Comparison of ENCODE assay signal across 11 mouse cellular contexts in genomic region chr13:103985510-103986278, GRCm38 (mm10).
A peak's percentile ranks its signal among the peaks of the same experiment; 100 is the strongest.
DNase-seq lines count a peak whose midpoint lies in the region; ATAC-seq and TF ChIP-seq lines count a peak whose summit lies in the region.
"Had no signal": no experiment of that assay in that cellular context is flagged by ENCODE, and none has a peak within 500 bp of the region (broad histone marks: within the 10 kb centered on the region; RNA-seq: fewer than 3 reads in every experiment).

No protein-coding gene starts in this region.

- TF ChIP-seq CTCF in kidney, postnatal 0 days (IDR thresholded peaks at IDR 0.05; ENCODE audit: low read depth): no peak
- TF ChIP-seq CTCF in kidney, adult 2 months (conservative IDR thresholded peaks at IDR 0.05; ENCODE audit: insufficient read depth, insufficient read length, low read depth, low read length): no peak
- TF ChIP-seq CTCF in small intestine, adult 2 months (IDR thresholded peaks at IDR 0.05; ENCODE audit: extremely low read depth, insufficient read length, insufficient replicate concordance, low read depth, low read length): no peak
- TF ChIP-seq CTCF in layer of hippocampus, adult 2 months (conservative IDR thresholded peaks at IDR 0.05): no peak

- peak; percentile 29 for DNase-seq in adrenal gland, adult 2 months
- no peak for DNase-seq in adrenal gland, postnatal 4 days (ENCODE audit: low spot score in 2 of 2)
- DNase-seq in kidney, postnatal 0 days (ENCODE audit: low spot score): peak; percentile 72
- DNase-seq in kidney, adult 2 months: no peak
- peak; percentile 50 to 64 for DNase-seq in kidney, postnatal 4 days
- no peak for DNase-seq in cerebellum, adult 9-11 months
- DNase-seq in layer of hippocampus, adult 2 months (ENCODE audit: low spot score in 2 of 2): no peak
- DNase-seq: cerebellum, adult 18-20 months; heart, postnatal 36 days had no signal

- H3K9me3 ChIP-seq in kidney, postnatal 0 days (replicated peaks; ENCODE audit: low read length): no peaks in the 10 kb centered on the region

- H3K4me3 ChIP-seq in kidney, postnatal 0 days (replicated peaks; ENCODE audit: low read depth, low read length): no peak overlapping the region
- no peak overlapping the region for H3K4me3 ChIP-seq in kidney, adult 2 months (ENCODE audit: insufficient read depth, low read depth, low read length)
- H3K4me3 ChIP-seq in small intestine, adult 2 months (ENCODE audit: low read depth, low read length): no peak overlapping the region
- no peak overlapping the region for H3K4me3 ChIP-seq in layer of hippocampus, adult 2 months
- H3K4me3 ChIP-seq: megakaryocyte, embryonic 14.5 days had no signal

- no peaks in the 10 kb centered on the region for H3K36me3 ChIP-seq in kidney, postnatal 0 days (ENCODE audit: insufficient read depth, low read length)
- no peaks in the 10 kb centered on the region for H3K36me3 ChIP-seq in kidney, adult 2 months (ENCODE audit: control insufficient read depth, insufficient read depth, low read length)
- H3K36me3 ChIP-seq in small intestine, adult 2 months (ENCODE audit: control insufficient read depth, insufficient read depth, low read length): no peaks in the 10 kb centered on the region

- H3K4me1 ChIP-seq in kidney, postnatal 0 days (replicated peaks; ENCODE audit: insufficient read depth, low read length): peaks cover 5% of the 10 kb centered on the region; the same call in 1 of the 2 replicates
- H3K4me1 ChIP-seq in kidney, adult 2 months (ENCODE audit: control insufficient read depth, insufficient read depth, low read length): 0 out of 2 replicates have a peak, but pooled peaks cover 2% of the 10 kb centered on the region
- peaks cover 5% of the 10 kb centered on the region for H3K4me1 ChIP-seq in small intestine, adult 2 months (ENCODE audit: control insufficient read depth, insufficient read depth, insufficient read length, low read length)

- TF ChIP-seq POLR2A in kidney, adult 2 months (IDR thresholded peaks at IDR 0.05; ENCODE audit: low read depth, low read length): no peak
- no peak for TF ChIP-seq POLR2A in small intestine, adult 2 months (IDR thresholded peaks at IDR 0.05; ENCODE audit: low read depth, low read length)

- ATAC-seq in kidney, postnatal 0 days (replicated peaks; ENCODE audit: low FRiP score, low read depth): no peak

- peak overlapping the region; percentile 58 for H3K27ac ChIP-seq in kidney, postnatal 0 days
- no peak overlapping the region for H3K27ac ChIP-seq in kidney, adult 2 months (ENCODE audit: insufficient read depth, low read depth, low read length)
- H3K27ac ChIP-seq in small intestine, adult 2 months (ENCODE audit: insufficient read depth, low read depth, low read length): peak overlapping the region; percentile 18; the same call in 1 of the 2 replicates
- H3K27ac ChIP-seq in layer of hippocampus, adult 2 months: no peak overlapping the region

- no peaks in the 10 kb centered on the region for H3K27me3 ChIP-seq in kidney, postnatal 0 days (ENCODE audit: insufficient read depth, low read length)
- no peaks in the 10 kb centered on the region for H3K27me3 ChIP-seq in kidney, adult 2 months (replicated peaks; ENCODE audit: control insufficient read depth, insufficient read depth, low read length)
- no peaks in the 10 kb centered on the region for H3K27me3 ChIP-seq in small intestine, adult 2 months (ENCODE audit: control insufficient read depth, insufficient read depth, low read length)
- H3K27me3 ChIP-seq: megakaryocyte, embryonic 14.5 days had no signal

- peak overlapping the region; percentile 5; the same call in 1 of the 2 replicates for H3K4me2 ChIP-seq in kidney, postnatal 0 days (ENCODE audit: low read length)

- WGBS in kidney, postnatal 0 days: 67% methylated on average over 20 of the region's 20 CpGs
- WGBS in kidney, adult 2 months: 73% methylated on average over 20 of the region's 20 CpGs
- WGBS in small intestine, adult 2 months: 44% methylated on average over 20 of the region's 20 CpGs

- H3K9ac ChIP-seq in kidney, postnatal 0 days (ENCODE audit: low read depth, low read length): no peak overlapping the region

Comparison
In these comparisons a context has a peak if more than half of its experiments do, and no peak if none do; other contexts are left out.
1. DNase-seq: peak in adrenal gland, adult 2 months (single experiment), kidney, postnatal 0 days (single experiment) and kidney, postnatal 4 days (2 of 2); none in adrenal gland, postnatal 4 days (0 of 2), kidney, adult 2 months (single experiment), cerebellum, adult 9-11 months (single experiment) and layer of hippocampus, adult 2 months (0 of 2).
2. H3K27ac ChIP-seq: peak in kidney, postnatal 0 days (single experiment) and small intestine, adult 2 months (single experiment); none in kidney, adult 2 months (single experiment) and layer of hippocampus, adult 2 months (single experiment).